Mouse (Mus musculus) ES-Bruce4 (cell line): ENCODE data around the gene Sipa1l2.

Experiments
- CTCF ChIP-seq: IDR thresholded peaks from one replicate; pipeline ENCODE4 v1.8.1; 2011; ENCODE audit warnings: low read depth, low read length
- EP300 ChIP-seq: IDR thresholded peaks from 2 replicates; pipeline ENCODE4 v1.6.1; 2011; ENCODE audit warnings: low read depth, low read length; ENCODE audit not compliant: insufficient read depth
- POLR2A ChIP-seq: IDR thresholded peaks from one replicate; pipeline ENCODE4 v1.8.1; 2011; ENCODE audit warnings: low read length; ENCODE audit not compliant: insufficient read depth

DNA sequence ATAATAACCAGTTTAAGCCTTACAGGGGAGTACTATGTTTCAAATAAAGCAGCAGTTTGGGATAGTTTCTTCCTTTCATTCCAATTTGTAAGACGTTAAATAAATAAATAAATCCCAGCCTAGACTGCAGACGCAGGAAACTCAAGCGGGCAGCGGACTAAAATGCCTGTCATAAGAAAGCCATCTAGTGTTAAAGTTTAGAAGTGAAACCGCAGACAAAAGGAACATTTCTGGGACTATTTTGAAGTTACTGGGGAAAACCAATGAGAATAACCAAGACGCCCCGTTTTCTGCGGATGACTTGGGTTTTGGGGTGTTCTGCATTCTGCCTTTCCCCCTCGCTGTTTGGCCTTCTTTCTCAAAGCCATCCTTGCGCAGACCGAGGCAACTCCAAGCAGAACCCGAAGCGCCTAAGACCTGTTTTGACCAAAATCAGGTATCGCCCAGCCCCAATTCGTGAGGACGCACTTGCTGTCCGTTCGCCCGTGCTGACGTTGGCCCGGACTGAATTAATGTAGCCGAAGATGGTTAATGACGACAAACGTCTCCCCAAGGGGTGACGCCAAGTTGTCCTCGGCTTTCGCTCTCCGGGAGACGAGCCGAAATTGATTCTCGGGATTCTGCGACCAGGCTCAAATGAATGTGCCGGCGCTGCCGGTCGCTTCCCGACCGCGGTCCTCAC lies 616 bp downstream of the Sipa1l2 start:
- TF ChIP-seq EP300 (no peak), CTCF (no peak), POLR2A (no peak)
